Comparison of ENCODE assay signal across 16 mouse cellular contexts in genomic region chr4:36560997-36561396, GRCm38 (mm10).
"Had no signal": no experiment of that assay in that cellular context is flagged by ENCODE, and none has a peak within 500 bp of the region (broad histone marks: within the 10 kb centered on the region; RNA-seq: fewer than 3 reads in every experiment).

No protein-coding gene starts in this region.

- H3K27me3 ChIP-seq: neural tube, embryonic 13.5 days; neural tube, embryonic 15.5 days; stomach, embryonic 15.5 days had no signal

- H3K9me3 ChIP-seq: neural tube, embryonic 13.5 days; neural tube, embryonic 15.5 days; stomach, embryonic 15.5 days had no signal

- H3K4me1 ChIP-seq: neural tube, embryonic 13.5 days; neural tube, embryonic 15.5 days; stomach, embryonic 15.5 days had no signal

- H3K27ac ChIP-seq: neural tube, embryonic 13.5 days; neural tube, embryonic 15.5 days; stomach, embryonic 15.5 days; stomach, postnatal 0 days had no signal

- H3K4me3 ChIP-seq: neural tube, embryonic 13.5 days; neural tube, embryonic 15.5 days; stomach, embryonic 15.5 days had no signal

- DNase-seq: retina, postnatal 1 day; right cerebral cortex, adult 18-20 months; right cerebral cortex, postnatal 14 days; right cerebral cortex, postnatal 25 days; right cerebral cortex, postnatal 4 days; spleen, adult 18-20 months; thymus, adult 18-20 months; thymus, adult 2 months; thymus, postnatal 14 days; thymus, postnatal 25 days; thymus, postnatal 36 days; thymus, postnatal 4 days had no signal

- H3K36me3 ChIP-seq: neural tube, embryonic 13.5 days; neural tube, embryonic 15.5 days; stomach, embryonic 15.5 days had no signal

- H3K9ac ChIP-seq: neural tube, embryonic 13.5 days; neural tube, embryonic 15.5 days; stomach, embryonic 15.5 days had no signal

- H3K4me2 ChIP-seq: neural tube, embryonic 13.5 days; neural tube, embryonic 15.5 days; stomach, embryonic 15.5 days had no signal
